Mouse (Mus musculus): ENCODE data around the gene Scgb1a1.

DNA sequence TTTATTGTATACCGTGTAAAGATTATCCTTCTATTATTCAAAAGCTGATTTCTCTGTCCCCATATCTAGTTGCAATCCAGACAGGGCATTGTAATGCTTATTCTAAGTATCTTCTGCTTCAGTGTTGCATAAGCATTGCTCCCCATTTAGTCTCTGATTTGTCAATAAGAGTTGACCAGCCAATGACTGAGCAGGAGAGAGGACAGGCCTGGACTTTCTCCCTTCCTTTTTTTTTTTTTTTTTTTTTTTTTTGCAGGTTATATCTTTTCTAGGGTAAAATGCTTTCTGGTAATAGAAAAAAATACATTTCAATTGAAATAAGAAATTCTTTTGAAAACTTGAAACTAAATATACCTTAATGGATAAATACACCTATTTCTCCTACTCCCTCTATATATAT, 49.4 kb upstream of the Scgb1a1 start:
- TF ChIP-seq POLR2A (IDR thresholded peaks at IDR 0.05; ENCODE audit: control insufficient read depth, extremely low read depth, insufficient read depth, low read length, poor library complexity): no peak
- no peak for TF ChIP-seq CTCF (IDR thresholded peaks at IDR 0.05; ENCODE audit: borderline replicate concordance, control insufficient read depth, extremely low read depth, insufficient read depth, low read length, poor library complexity)
